Mouse (Mus musculus) forebrain, embryonic 13.5 days (tissue): ENCODE measurements around the gene Ccdc97. TPM values are rescaled to one million over a fixed set of nuclear protein-coding genes. Genes with fewer than 3 reads are reported as not detected.

Experiments used
- ATAC-seq: fragments of 200-750 bp; cut with Nextera tagmentation; 2 replicates; pipeline ENCODE4 v1.8.0; 2017
- H3K27ac ChIP-seq: fragments of 300-500 bp; sonication (generic); 2 replicates; pipeline ENCODE4 v1.5.1; 2015; ENCODE audit warnings: inconsistent platforms, mild to moderate bottlenecking, moderate library complexity
- H3K27me3 ChIP-seq: fragments of 300-500 bp; sonication (generic); 2 replicates; pipeline ENCODE4 v1.6.1; 2015; ENCODE audit warnings: mild to moderate bottlenecking, inconsistent platforms
- H3K36me3 ChIP-seq: fragments of 300-500 bp; sonication (generic); 2 replicates; pipeline ENCODE4 v1.6.1; 2015; ENCODE audit warnings: mild to moderate bottlenecking, inconsistent platforms; ENCODE audit not compliant: poor library complexity, severe bottlenecking
- H3K4me1 ChIP-seq: fragments of 300-500 bp; sonication (generic); 2 replicates; pipeline ENCODE4 v1.6.1; 2015; ENCODE audit warnings: inconsistent platforms
- H3K4me2 ChIP-seq: fragments of 300-500 bp; sonication (generic); 2 replicates; pipeline ENCODE4 v1.6.1; 2015; ENCODE audit warnings: inconsistent platforms, mild to moderate bottlenecking, moderate library complexity
- H3K4me3 ChIP-seq: fragments of 300-500 bp; sonication (generic); 2 replicates; pipeline ENCODE4 v1.5.1; 2015; ENCODE audit warnings: mild to moderate bottlenecking, inconsistent platforms
- H3K9ac ChIP-seq: fragments of 300-500 bp; sonication (generic); 2 replicates; pipeline ENCODE4 v1.6.1; 2015; ENCODE audit warnings: mild to moderate bottlenecking, inconsistent platforms
- H3K9me3 ChIP-seq: fragments of 300-500 bp; sonication (generic); replicated peaks from 2 replicates; pipeline ENCODE4 v1.6.1; 2016; ENCODE audit warnings: inconsistent platforms
- WGBS: fragments of 180-500 bp; shearing (Covaris S2); methylation state at CpG from one replicate; pipeline ENCODE4 v1.1.7; 2015; 5-methylcytosine and 5-hydroxymethylcytosine counted together
- polyA plus RNA-seq: library from polyadenylated mRNA; unstranded; fragments of >200 nt; fragmentation: Nextera tagmentation; extraction: Ambion mirVana; gene quantifications from 2 replicates; pipeline ENCODE4 v1.2.1, GENCODE M21; 2015

Ccdc97 gene
- polyA plus RNA-seq, 1 experiment from 2014 or later = 26.4 TPM

GRCm38 (mm10) chr7:25686680-25687531 lies 32.0 kb downstream of the Ccdc97 start, which contains the start of gene Tgfb1:
Gene Tgfb1 (plus strand): TSS chr7:25687002.
- Histone ChIP-seq H3K9ac (peak within 1 kb of the TSS; percentile 59), H3K27ac (no peak within 1 kb of the TSS), H3K4me1 (peaks cover 39% of the 10 kb centered on the region), H3K4me3 (peak within 1 kb of the TSS; percentile 45), H3K4me2 (peak within 1 kb of the TSS; percentile 66), H3K36me3 (peaks cover 14% of the 10 kb centered on the region), H3K9me3 (no peaks in the 10 kb centered on the region), H3K27me3 (peaks cover 70% of the 10 kb centered on the region)
- peak; percentile 50 for ATAC-seq
- WGBS = under 1% methylated on average over 52 of the region's 69 CpGs

- H3K27me3 ChIP-seq = peaks cover 64% of the 10 kb centered on the region
- no peak for ATAC-seq
- no peak overlapping the region for H3K4me3 ChIP-seq
- H3K4me2 ChIP-seq = no peak overlapping the region; the same call in 1 of the 2 replicates
- H3K27ac ChIP-seq = no peak overlapping the region
- peaks cover 48% of the 10 kb centered on the region for H3K4me1 ChIP-seq
- no peak overlapping the region for H3K9ac ChIP-seq
- no peaks in the 10 kb centered on the region for H3K9me3 ChIP-seq
- peaks cover 14% of the 10 kb centered on the region for H3K36me3 ChIP-seq
- WGBS = 72% methylated on average over 21 of the region's 21 CpGs
Measured at GRCm38 (mm10) chr7:25685926-25686470, 32.9 kb downstream of the Ccdc97 start.

GRCm38 (mm10) chr7:25684659-25685058 lies 34.2 kb downstream of the Ccdc97 start:
- WGBS = 85% methylated on average over 6 of the region's 6 CpGs
- Histone ChIP-seq H3K4me2 (no peak overlapping the region), H3K27ac (no peak overlapping the region), H3K36me3 (peaks cover 14% of the 10 kb centered on the region), H3K27me3 (peaks cover 51% of the 10 kb centered on the region), H3K4me3 (no peak overlapping the region), H3K4me1 (peaks cover 52% of the 10 kb centered on the region), H3K9me3 (no peaks in the 10 kb centered on the region), H3K9ac (no peak overlapping the region)
- no peak for ATAC-seq

GRCm38 (mm10) chr7:25683474-25684180 lies 35.3 kb downstream of the Ccdc97 start:
- Histone ChIP-seq H3K9me3 (no peaks in the 10 kb centered on the region), H3K36me3 (peaks cover 14% of the 10 kb centered on the region), H3K4me2 (no peak overlapping the region), H3K9ac (no peak overlapping the region), H3K4me1 (peaks cover 42% of the 10 kb centered on the region), H3K27me3 (peaks cover 47% of the 10 kb centered on the region), H3K27ac (no peak overlapping the region), H3K4me3 (no peak overlapping the region)
- WGBS = 79% methylated on average over 7 of the region's 7 CpGs
- ATAC-seq = no peak

- H3K4me3 ChIP-seq = peak overlapping the region; percentile 53
- peak overlapping the region; percentile 91; the same call in 1 of the 2 replicates for H3K27ac ChIP-seq
- H3K9ac ChIP-seq = no peak overlapping the region
- no peak for ATAC-seq
- H3K4me1 ChIP-seq = peaks cover 27% of the 10 kb centered on the region
- WGBS = 67% methylated on average over 15 of the region's 15 CpGs
- H3K9me3 ChIP-seq = no peaks in the 10 kb centered on the region
- peaks cover 14% of the 10 kb centered on the region for H3K36me3 ChIP-seq
- peaks cover 28% of the 10 kb centered on the region for H3K27me3 ChIP-seq
- peak overlapping the region; percentile 58 for H3K4me2 ChIP-seq
Measured at GRCm38 (mm10) chr7:25681341-25682231, 37.3 kb downstream of the Ccdc97 start.

- peak within 1 kb of the TSS; percentile 91 for H3K27ac ChIP-seq
- H3K4me3 ChIP-seq = peak within 1 kb of the TSS; percentile 53
- under 1% methylated on average over 46 of the region's 46 CpGs for WGBS
- peaks cover 10% of the 10 kb centered on the region; the same call in 1 of the 2 replicates for H3K36me3 ChIP-seq
- peak within 1 kb of the TSS; percentile 69 for H3K9ac ChIP-seq
- H3K4me1 ChIP-seq = peaks cover 32% of the 10 kb centered on the region
- H3K27me3 ChIP-seq = peaks cover 21% of the 10 kb centered on the region
- H3K9me3 ChIP-seq = no peaks in the 10 kb centered on the region
- peak; percentile 94 for ATAC-seq
- H3K4me2 ChIP-seq = peak within 1 kb of the TSS; percentile 58
Measured at GRCm38 (mm10) chr7:25680514-25681258, 38.2 kb downstream of the Ccdc97 start, which contains the start of gene B9d2. Gene B9d2 (plus strand): TSS chr7:25680780.

GRCm38 (mm10) chr7:25679971-25680370 lies 38.9 kb downstream of the Ccdc97 start:
- Histone ChIP-seq H3K4me1 (peaks cover 39% of the 10 kb centered on the region), H3K27ac (0 out of 2 replicates have a peak overlapping the region, but pooled peaks have one; percentile 91), H3K9ac (peak overlapping the region; percentile 69; the same call in 1 of the 2 replicates), H3K4me3 (peak overlapping the region; percentile 53), H3K27me3 (peaks cover 22% of the 10 kb centered on the region), H3K4me2 (peak overlapping the region; percentile 58), H3K36me3 (peaks cover 10% of the 10 kb centered on the region; the same call in 1 of the 2 replicates), H3K9me3 (no peaks in the 10 kb centered on the region)
- no peak for ATAC-seq
- WGBS = 5% methylated on average over 6 of the region's 6 CpGs

GRCm38 (mm10) chr7:25677013-25677412 lies 41.9 kb downstream of the Ccdc97 start:
- WGBS = 87% methylated on average over 7 of the region's 7 CpGs

GRCm38 (mm10) chr7:25676085-25676781 lies 42.7 kb downstream of the Ccdc97 start:
- H3K9ac ChIP-seq = no peak overlapping the region
- H3K4me1 ChIP-seq = peaks cover 35% of the 10 kb centered on the region
- no peaks in the 10 kb centered on the region for H3K9me3 ChIP-seq
- no peak overlapping the region for H3K4me3 ChIP-seq
- peak overlapping the region; percentile 89 for H3K27ac ChIP-seq
- H3K27me3 ChIP-seq = peaks cover 38% of the 10 kb centered on the region
- H3K4me2 ChIP-seq = peak overlapping the region; percentile 19; the same call in 1 of the 2 replicates
- no peaks in the 10 kb centered on the region for H3K36me3 ChIP-seq
- peak; percentile 81 for ATAC-seq
- WGBS = 47% methylated on average over 15 of the region's 15 CpGs

More at GRCm38 (mm10) chr7:25677013-25677412, 41.9 kb downstream of the Ccdc97 start:
- no peak overlapping the region for H3K4me3 ChIP-seq
- no peaks in the 10 kb centered on the region for H3K36me3 ChIP-seq
- H3K4me2 ChIP-seq = no peak overlapping the region
- H3K9me3 ChIP-seq = no peaks in the 10 kb centered on the region
- no peak overlapping the region for H3K9ac ChIP-seq
- no peak for ATAC-seq
- peaks cover 43% of the 10 kb centered on the region for H3K4me1 ChIP-seq
- peaks cover 38% of the 10 kb centered on the region for H3K27me3 ChIP-seq
- H3K27ac ChIP-seq = peak overlapping the region; percentile 89

- Histone ChIP-seq H3K4me3 (no peak overlapping the region), H3K27me3 (peaks cover 38% of the 10 kb centered on the region)
Measured at GRCm38 (mm10) chr7:25675405-25675804, 43.5 kb downstream of the Ccdc97 start.

More at GRCm38 (mm10) chr7:25675405-25675804, 43.5 kb downstream of the Ccdc97 start:
- Histone ChIP-seq H3K4me2 (peak overlapping the region; percentile 57; the same call in 1 of the 2 replicates), H3K9me3 (no peaks in the 10 kb centered on the region), H3K27ac (no peak overlapping the region), H3K36me3 (no peaks in the 10 kb centered on the region), H3K9ac (no peak overlapping the region), H3K4me1 (peaks cover 32% of the 10 kb centered on the region)
- no peak for ATAC-seq
- WGBS = 50% methylated on average over 6 of the region's 6 CpGs
